Mouse (Mus musculus): Measurements from ENCODE around the gene Oxld1.
A peak's percentile ranks its signal among the peaks of the same experiment; 100 is the strongest.

Gene Oxld1

GRCm38 (mm10) chr11:120457772-120458751 is at the start of gene Oxld1, which contains the start of gene Ccdc137:
Gene Oxld1, minus strand, starts transcription at chr11:120458068.
Gene Ccdc137, plus strand, starts transcription at chr11:120458115.
- DNase-seq: peak; percentile 82

- DNase-seq: no peak
Observed at GRCm38 (mm10) chr11:120506899-120507298, 49.0 kb upstream of the Oxld1 start.

GRCm38 (mm10) chr11:120505661-120506060 is 47.8 kb upstream of the Oxld1 start:
- no peak for DNase-seq

GRCm38 (mm10) chr11:120501701-120502100 is 43.8 kb upstream of the Oxld1 start:
- no peak for DNase-seq

GRCm38 (mm10) chr11:120501018-120501417 is 43.1 kb upstream of the Oxld1 start:
- no peak for DNase-seq

DNA sequence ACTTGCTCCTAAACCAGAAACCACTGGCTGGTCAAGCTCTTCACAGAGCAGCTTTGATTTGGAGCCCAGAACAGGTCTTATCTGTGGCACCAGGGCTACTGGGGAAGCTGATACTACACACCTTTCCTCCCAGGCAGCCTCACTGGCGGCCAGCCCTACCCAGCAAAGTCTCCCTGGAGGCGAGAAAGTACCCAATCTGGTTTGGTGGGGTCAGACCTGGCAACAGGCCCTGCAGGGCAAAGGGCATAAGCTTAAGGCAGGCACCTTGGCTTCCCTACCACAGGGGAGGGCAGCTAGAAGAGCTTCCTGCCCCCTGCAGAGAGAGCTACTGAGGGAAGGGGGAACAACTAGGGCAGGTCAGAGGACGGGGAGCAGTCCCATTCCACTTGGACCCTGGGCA is 42.5 kb upstream of the Oxld1 start:
- no peak for DNase-seq

- DNase-seq: no peak
Observed at GRCm38 (mm10) chr11:120499894-120500293, 42.0 kb upstream of the Oxld1 start.

DNA sequence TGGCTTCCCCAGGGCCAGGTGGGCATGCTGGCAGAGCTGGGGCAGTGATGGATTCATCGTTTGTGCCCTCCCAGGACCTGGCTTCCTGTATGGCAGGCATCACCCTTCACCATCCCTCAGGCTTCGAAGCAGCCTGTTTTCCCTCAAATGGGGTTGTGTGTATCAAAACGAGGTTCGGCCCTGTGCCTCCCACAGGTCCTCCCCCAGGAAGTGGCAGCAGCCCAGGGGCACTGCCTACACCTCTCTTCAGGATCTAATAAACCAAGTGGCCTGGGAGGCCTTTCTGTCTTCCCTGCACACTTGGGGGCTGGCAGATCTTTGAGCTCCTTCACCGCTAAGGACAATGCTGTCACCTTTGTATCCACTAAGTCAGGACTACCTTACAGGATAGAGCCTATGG is 41.0 kb upstream of the Oxld1 start:
- DNase-seq: no peak

GRCm38 (mm10) chr11:120498226-120498625 is 40.4 kb upstream of the Oxld1 start:
- no peak for DNase-seq

- no peak for DNase-seq
Observed at GRCm38 (mm10) chr11:120497436-120497835, 39.6 kb upstream of the Oxld1 start.

DNA sequence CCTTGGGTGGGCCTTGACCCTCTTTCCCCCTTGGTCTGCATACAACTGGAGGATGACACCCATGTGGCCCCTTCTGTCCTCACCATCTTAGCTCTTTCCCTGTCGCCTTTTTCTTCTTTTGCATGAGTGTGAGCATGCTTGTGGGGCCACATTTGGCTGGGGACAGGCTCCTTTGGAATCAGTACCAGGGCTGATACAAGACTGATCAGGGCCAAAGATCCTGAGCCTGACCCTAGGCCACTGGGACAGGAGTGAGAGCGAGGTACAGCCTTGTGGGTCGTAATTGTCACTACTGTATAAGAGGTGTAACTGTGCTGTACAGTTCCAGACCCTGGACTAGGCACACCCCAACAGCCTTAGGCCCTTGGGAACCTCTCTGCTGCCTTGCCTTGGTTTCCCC is 36.0 kb upstream of the Oxld1 start:
- DNase-seq: no peak

GRCm38 (mm10) chr11:120493351-120493750 is 35.5 kb upstream of the Oxld1 start:
- DNase-seq: no peak

DNA sequence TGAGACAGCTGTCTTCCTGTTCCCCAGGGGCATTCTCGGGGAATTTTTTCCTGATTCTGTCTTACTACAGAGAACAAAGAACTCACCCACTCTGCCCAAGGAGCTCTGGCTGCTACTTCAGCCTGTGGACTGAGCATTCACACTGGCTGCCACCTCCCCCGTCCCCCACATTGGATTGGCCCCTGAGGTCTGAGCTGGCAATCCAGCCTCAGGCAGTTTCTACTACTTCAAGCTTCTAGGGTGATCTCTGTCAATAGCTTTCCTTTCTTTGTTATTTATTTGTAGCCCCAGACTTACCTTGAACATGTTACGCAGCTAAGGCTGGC is 35.0 kb upstream of the Oxld1 start:
- DNase-seq: no peak

- DNase-seq: peak; percentile 70
Observed at GRCm38 (mm10) chr11:120492024-120492877, 34.4 kb upstream of the Oxld1 start.

DNA sequence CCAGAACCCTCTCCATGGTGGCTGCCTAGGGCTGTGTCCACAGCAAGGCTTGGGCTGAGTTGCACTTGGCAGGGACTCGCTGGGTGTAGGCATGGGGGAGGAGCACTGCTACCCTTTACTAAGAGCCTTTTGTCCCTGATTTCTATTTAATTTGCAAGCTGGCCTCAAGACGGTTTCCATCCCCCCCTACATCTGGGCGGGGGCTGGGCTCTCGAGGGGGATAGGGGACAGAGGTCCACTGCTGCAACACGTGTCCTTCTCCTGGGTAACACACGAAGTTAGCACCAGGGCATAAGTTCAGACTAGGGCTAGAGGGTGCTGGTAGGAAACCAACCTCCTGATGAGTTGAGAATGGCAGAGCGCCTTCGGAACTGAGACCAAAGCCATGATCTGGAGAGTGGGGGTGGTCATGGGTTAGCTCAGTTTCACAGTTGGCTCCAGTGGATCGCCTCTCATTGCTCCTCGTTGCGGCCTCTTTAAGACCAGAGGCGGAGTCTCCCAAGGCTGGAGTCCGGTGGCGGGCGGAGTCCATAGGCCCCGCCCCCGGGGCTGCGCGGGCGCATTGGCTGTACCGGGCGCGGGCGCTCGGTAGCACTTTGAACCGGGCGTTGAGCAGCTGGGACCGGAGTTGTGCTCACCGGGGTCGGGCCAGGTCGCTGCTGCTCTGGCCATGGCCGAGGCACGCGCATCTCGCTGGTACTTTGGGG is 33.6 kb upstream of the Oxld1 start, which contains the start of gene Slc25a10:
TSS of gene Slc25a10 (plus strand) at position 524 of the 707 bp plus-strand sequence.
- DNase-seq: peak; percentile 94

DNA sequence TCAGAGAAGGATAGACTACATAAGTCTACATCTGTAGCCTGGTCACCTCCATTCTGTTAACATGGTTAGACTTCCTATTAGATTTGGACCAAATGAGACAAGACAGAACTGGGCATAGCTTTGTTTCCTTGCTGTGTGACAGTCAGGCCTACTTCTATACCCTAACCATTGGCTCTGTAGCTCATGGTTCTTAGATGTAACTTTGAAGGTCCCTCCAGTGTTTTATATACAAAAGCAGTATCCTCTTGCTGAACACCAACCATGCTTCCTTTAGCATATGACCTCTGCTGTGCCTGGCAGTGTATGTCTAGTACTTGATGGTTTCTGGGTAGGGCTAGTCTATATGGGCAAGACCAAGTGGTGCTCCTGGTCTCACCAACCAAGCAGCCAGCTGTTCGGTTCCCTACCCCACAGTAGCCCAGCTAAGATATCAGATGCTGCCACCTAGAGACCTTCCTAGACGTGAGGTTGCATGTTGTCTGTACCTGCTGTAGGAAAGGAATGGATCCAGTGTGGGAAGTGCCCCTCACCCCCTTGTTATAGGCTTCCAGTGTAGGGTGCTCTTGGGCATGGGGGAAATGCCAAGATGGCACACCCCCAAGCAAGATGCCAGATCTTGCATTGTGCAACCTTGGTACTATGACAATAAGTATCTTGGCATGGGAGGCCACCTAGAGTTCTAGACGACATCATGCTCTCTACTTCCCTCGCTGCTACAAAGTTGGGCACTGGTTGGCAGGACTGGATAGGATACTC is 32.6 kb upstream of the Oxld1 start:
- DNase-seq: no peak

DNA sequence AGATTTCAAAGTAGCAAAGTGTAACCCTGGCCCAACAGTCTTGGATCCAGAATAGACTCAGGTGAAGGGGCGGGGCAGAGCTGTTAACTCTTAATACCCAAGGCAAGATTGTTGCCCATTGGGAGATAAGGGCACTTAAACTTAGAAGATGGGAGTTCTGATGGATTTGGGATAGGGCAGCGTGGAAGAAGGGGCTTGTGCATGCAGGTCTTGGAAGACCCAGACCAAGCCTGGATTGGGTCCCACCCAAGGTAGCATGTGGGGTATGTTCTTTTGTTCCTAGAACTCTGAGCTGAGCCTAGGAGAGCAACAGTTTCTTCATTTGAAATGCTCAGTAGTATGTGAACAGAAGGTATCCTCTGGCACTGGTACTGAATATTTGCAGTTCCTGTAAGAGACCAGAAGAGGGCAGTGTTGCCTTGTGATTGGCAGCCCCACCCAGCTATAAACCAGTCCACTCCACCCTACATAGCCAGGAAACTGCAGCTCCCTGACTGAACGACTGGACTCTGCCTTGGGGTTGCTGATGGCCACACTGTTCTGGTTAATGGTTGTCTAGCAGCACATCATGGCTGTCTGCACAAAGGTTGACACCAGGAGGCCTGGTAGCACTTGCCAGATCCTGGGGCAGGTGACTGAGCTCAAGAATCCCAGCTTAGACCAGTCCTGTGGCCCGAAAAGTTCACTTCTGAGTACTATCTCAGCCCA is 31.3 kb upstream of the Oxld1 start:
- peak; percentile 70 for DNase-seq

- DNase-seq: no peak
Observed at GRCm38 (mm10) chr11:120488516-120488915, 30.6 kb upstream of the Oxld1 start.

DNA sequence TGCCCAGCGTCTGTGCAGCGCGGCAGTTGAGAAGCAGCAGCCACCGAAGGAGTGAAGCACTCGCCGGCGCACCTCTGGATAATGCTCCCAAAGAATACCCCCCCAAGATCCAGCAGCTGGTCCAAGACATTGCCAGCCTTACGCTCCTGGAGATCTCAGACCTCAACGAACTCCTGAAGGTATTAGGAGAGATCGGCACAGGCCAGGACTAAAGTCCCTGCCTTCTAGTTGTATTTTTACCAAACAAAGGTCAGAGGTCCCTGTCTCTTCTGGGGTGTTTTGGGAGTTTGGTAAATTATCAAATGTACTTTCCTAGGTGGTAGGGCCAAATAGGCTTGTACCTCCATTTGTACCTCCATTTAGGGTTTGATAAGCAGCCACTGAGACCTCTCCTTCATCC is 27.4 kb upstream of the Oxld1 start:
- no peak for DNase-seq

DNA sequence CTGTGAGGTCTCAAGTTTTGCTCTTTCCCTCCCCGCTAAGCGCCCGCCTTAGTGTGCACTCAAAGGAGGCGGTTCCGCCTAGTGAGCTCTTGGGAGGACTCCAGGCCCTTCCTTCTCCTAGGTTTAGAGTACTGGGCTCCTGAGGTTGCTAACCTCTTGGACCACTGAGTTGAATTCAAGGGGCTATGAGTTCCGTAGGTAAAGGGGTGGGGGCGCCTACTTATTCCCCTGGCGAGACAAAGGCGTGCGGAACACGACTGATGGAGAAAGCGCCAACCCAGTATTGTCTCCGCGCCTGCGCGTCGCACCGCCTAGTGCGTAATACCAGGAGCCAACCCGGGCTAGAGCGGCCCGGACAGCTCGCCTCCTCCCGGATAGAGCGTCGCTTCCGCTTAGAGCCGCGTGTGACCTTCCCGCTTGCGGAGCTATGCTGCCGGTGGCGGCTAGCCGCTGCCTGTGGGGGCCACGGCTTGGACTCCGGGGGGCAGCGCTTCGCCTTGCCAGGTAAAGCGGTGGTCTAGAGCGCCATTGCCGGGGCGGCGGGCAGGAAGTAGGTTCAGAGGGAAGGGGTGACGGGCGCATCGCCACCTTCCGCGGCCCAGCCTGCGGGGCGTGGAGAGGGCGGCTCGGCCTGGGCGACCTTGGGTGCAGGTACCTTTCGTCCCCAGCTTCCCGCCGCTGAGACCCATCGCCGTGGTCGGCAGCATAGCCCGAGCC is 26.6 kb upstream of the Oxld1 start, which contains the start of gene Mrpl12:
TSS of gene Mrpl12 (plus strand) at position 349 of the 717 bp plus-strand sequence.
- DNase-seq: peak; percentile 89

All from liver (tissue).